Mouse (Mus musculus): ENCODE results near the gene Il1rap. TPM values are rescaled to one million over a fixed set of nuclear protein-coding genes. Genes with fewer than 3 reads are reported as not detected.

The Il1rap gene
- polyA plus RNA-seq (2012; ENCODE audit: insufficient read depth, insufficient read length, missing spikeins): 1.3 and 1.8 TPM in 2 replicates

- Histone ChIP-seq H3K27ac (replicated peaks; ENCODE audit: low read depth, low read length) (0 out of 2 replicates have a peak within 1 kb of the TSS, but pooled peaks have one; percentile 24), H3K4me1 (ENCODE audit: control insufficient read depth, insufficient read depth, insufficient read length, low read length) (peaks cover 3% of the 10 kb centered on the region; the same call in 1 of the 2 replicates)
Measured at GRCm38 (mm10) chr16:26581048-26581912, at the start of gene Il1rap. Il1rap (plus strand) TSS chr16:26581704.

GRCm38 (mm10) chr16:26532287-26532686 lies 49.2 kb upstream of the Il1rap start:
- Histone ChIP-seq H3K4me1 (ENCODE audit: control insufficient read depth, insufficient read depth, insufficient read length, low read length) (no peaks in the 10 kb centered on the region), H3K4me3 (ENCODE audit: insufficient read depth, low read depth, low read length) (no peak overlapping the region), H3K27ac (replicated peaks; ENCODE audit: low read depth, low read length) (no peak overlapping the region)

More at GRCm38 (mm10) chr16:26581048-26581912, at the start of gene Il1rap:
- peak within 1 kb of the TSS; percentile 88 for H3K4me3 ChIP-seq (ENCODE audit: insufficient read depth, low read depth, low read length)

GRCm38 (mm10) chr16:26546170-26546878 lies 35.2 kb upstream of the Il1rap start:
- no peak overlapping the region for H3K27ac ChIP-seq (replicated peaks; ENCODE audit: low read depth, low read length)
- H3K4me3 ChIP-seq (ENCODE audit: insufficient read depth, low read depth, low read length): no peak overlapping the region
- H3K4me1 ChIP-seq (ENCODE audit: control insufficient read depth, insufficient read depth, insufficient read length, low read length): no peaks in the 10 kb centered on the region

GRCm38 (mm10) chr16:26546879-26547206 lies 34.7 kb upstream of the Il1rap start:
- Histone ChIP-seq H3K27ac (replicated peaks; ENCODE audit: low read depth, low read length) (no peak overlapping the region), H3K4me1 (ENCODE audit: control insufficient read depth, insufficient read depth, insufficient read length, low read length) (no peaks in the 10 kb centered on the region), H3K4me3 (ENCODE audit: insufficient read depth, low read depth, low read length) (no peak overlapping the region)

GRCm38 (mm10) chr16:26549221-26549620 lies 32.3 kb upstream of the Il1rap start:
- no peak overlapping the region for H3K4me3 ChIP-seq (ENCODE audit: insufficient read depth, low read depth, low read length)
- no peak overlapping the region for H3K27ac ChIP-seq (replicated peaks; ENCODE audit: low read depth, low read length)
- H3K4me1 ChIP-seq (ENCODE audit: control insufficient read depth, insufficient read depth, insufficient read length, low read length): no peaks in the 10 kb centered on the region

GRCm38 (mm10) chr16:26552234-26552633 lies 29.3 kb upstream of the Il1rap start:
- H3K4me1 ChIP-seq (ENCODE audit: control insufficient read depth, insufficient read depth, insufficient read length, low read length): no peaks in the 10 kb centered on the region

GRCm38 (mm10) chr16:26558797-26559196 lies 22.7 kb upstream of the Il1rap start:
- Histone ChIP-seq H3K4me1 (ENCODE audit: control insufficient read depth, insufficient read depth, insufficient read length, low read length) (no peaks in the 10 kb centered on the region), H3K27ac (replicated peaks; ENCODE audit: low read depth, low read length) (no peak overlapping the region), H3K4me3 (ENCODE audit: insufficient read depth, low read depth, low read length) (no peak overlapping the region)

More at GRCm38 (mm10) chr16:26552234-26552633, 29.3 kb upstream of the Il1rap start:
- H3K4me3 ChIP-seq (ENCODE audit: insufficient read depth, low read depth, low read length): no peak overlapping the region
- H3K27ac ChIP-seq (replicated peaks; ENCODE audit: low read depth, low read length): no peak overlapping the region

GRCm38 (mm10) chr16:26561743-26562142 lies 19.8 kb upstream of the Il1rap start:
- Histone ChIP-seq H3K4me3 (ENCODE audit: insufficient read depth, low read depth, low read length) (no peak overlapping the region), H3K4me1 (ENCODE audit: control insufficient read depth, insufficient read depth, insufficient read length, low read length) (no peaks in the 10 kb centered on the region), H3K27ac (replicated peaks; ENCODE audit: low read depth, low read length) (no peak overlapping the region)

GRCm38 (mm10) chr16:26562771-26563170 lies 18.7 kb upstream of the Il1rap start:
- H3K4me3 ChIP-seq (ENCODE audit: insufficient read depth, low read depth, low read length): no peak overlapping the region
- H3K4me1 ChIP-seq (ENCODE audit: control insufficient read depth, insufficient read depth, insufficient read length, low read length): no peaks in the 10 kb centered on the region
- no peak overlapping the region for H3K27ac ChIP-seq (replicated peaks; ENCODE audit: low read depth, low read length)

GRCm38 (mm10) chr16:26569387-26569978 lies 12.0 kb upstream of the Il1rap start:
- Histone ChIP-seq H3K4me3 (ENCODE audit: insufficient read depth, low read depth, low read length) (no peak overlapping the region), H3K27ac (replicated peaks; ENCODE audit: low read depth, low read length) (no peak overlapping the region), H3K4me1 (ENCODE audit: control insufficient read depth, insufficient read depth, insufficient read length, low read length) (no peaks in the 10 kb centered on the region)

- no peak overlapping the region for H3K27ac ChIP-seq (replicated peaks; ENCODE audit: low read depth, low read length)
Measured at GRCm38 (mm10) chr16:26571836-26572235, 9.7 kb upstream of the Il1rap start.

GRCm38 (mm10) chr16:26574173-26574572 lies 7.3 kb upstream of the Il1rap start:
- Histone ChIP-seq H3K4me1 (ENCODE audit: control insufficient read depth, insufficient read depth, insufficient read length, low read length) (no peaks in the 10 kb centered on the region), H3K27ac (replicated peaks; ENCODE audit: low read depth, low read length) (no peak overlapping the region)

More at GRCm38 (mm10) chr16:26571836-26572235, 9.7 kb upstream of the Il1rap start:
- Histone ChIP-seq H3K4me1 (ENCODE audit: control insufficient read depth, insufficient read depth, insufficient read length, low read length) (no peaks in the 10 kb centered on the region), H3K4me3 (ENCODE audit: insufficient read depth, low read depth, low read length) (no peak overlapping the region)

GRCm38 (mm10) chr16:26581913-26582376 lies 441 bp downstream of the Il1rap start:
- H3K4me3 ChIP-seq (ENCODE audit: insufficient read depth, low read depth, low read length): peak overlapping the region; percentile 88
- H3K27ac ChIP-seq (replicated peaks; ENCODE audit: low read depth, low read length): 0 out of 2 replicates have a peak overlapping the region, but pooled peaks have one; percentile 24
- peaks cover 3% of the 10 kb centered on the region; the same call in 1 of the 2 replicates for H3K4me1 ChIP-seq (ENCODE audit: control insufficient read depth, insufficient read depth, insufficient read length, low read length)

More at GRCm38 (mm10) chr16:26574173-26574572, 7.3 kb upstream of the Il1rap start:
- H3K4me3 ChIP-seq (ENCODE audit: insufficient read depth, low read depth, low read length): no peak overlapping the region

- H3K4me1 ChIP-seq (ENCODE audit: control insufficient read depth, insufficient read depth, insufficient read length, low read length): peaks cover 3% of the 10 kb centered on the region; the same call in 1 of the 2 replicates
- no peak overlapping the region for H3K27ac ChIP-seq (replicated peaks; ENCODE audit: low read depth, low read length)
- H3K4me3 ChIP-seq (ENCODE audit: insufficient read depth, low read depth, low read length): no peak overlapping the region
Measured at GRCm38 (mm10) chr16:26585806-26586205, 4.3 kb downstream of the Il1rap start.
